Mouse (Mus musculus) cerebellum, adult 2 months (tissue): Measurements from ENCODE around the gene Lingo1.

ENCODE experiments used
- CTCF ChIP-seq: fragments of 200-500 bp; IDR thresholded peaks from 2 replicates; pipeline ENCODE4 v1.5.1; 2011; ENCODE audit warnings: low read depth, mild to moderate bottlenecking, control low read depth, low read length, moderate library complexity, borderline replicate concordance; ENCODE audit not compliant: insufficient read depth
- POLR2A ChIP-seq: fragments of 200-500 bp; IDR thresholded peaks from 2 replicates; pipeline ENCODE4 v1.6.1; 2011; ENCODE audit warnings: low read length, control low read depth, borderline replicate concordance; ENCODE audit not compliant: insufficient read depth

- TF ChIP-seq CTCF (no peak), POLR2A (no peak)
Measured at GRCm38 (mm10) chr9:56675696-56676095, 120.6 kb downstream of the Lingo1 start.
